Mouse (Mus musculus): ENCODE results near the gene Gng12.

- no peak for TF ChIP-seq EP300 (IDR thresholded peaks at IDR 0.05)
- TF ChIP-seq CTCF (IDR thresholded peaks at IDR 0.05) = no peak
Observed at GRCm38 (mm10) chr6:67056889-67057564, 160.8 kb downstream of the Gng12 start.
